Mouse (Mus musculus) spleen, embryonic (tissue): ENCODE data around the gene Ass1.
"Not testable (repeated sequence)": the region's sequence is repeated elsewhere in the genome, so short reads cannot be mapped to it uniquely, and the experiment has no call there.

Source experiments
- CTCF ChIA-PET: fragments of 350-600 bp; sonication (Branson Sonifier 250); formaldehyde crosslinking; loops from one replicate; lab custom pipeline; 2022; lab: Charles Lee

Ass1 gene

GRCm38 (mm10) chr2:31521800-31522335, 51.9 kb downstream of the Ass1 start:
- CTCF ChIA-PET = no interaction called here

- CTCF ChIA-PET = no interaction called here
These were observed 54.6 kb downstream of the Ass1 start for GRCm38 (mm10) chr2:31524641-31525040.

GRCm38 (mm10) chr2:31525778-31526177, 55.8 kb downstream of the Ass1 start:
- CTCF ChIA-PET = no interaction called here

GRCm38 (mm10) chr2:31530201-31530600, 60.2 kb downstream of the Ass1 start:
- CTCF ChIA-PET = no interaction called here

GRCm38 (mm10) chr2:31537054-31537453, 67.0 kb downstream of the Ass1 start:
- CTCF ChIA-PET = no interaction called here

GRCm38 (mm10) chr2:31538745-31539144, 68.7 kb downstream of the Ass1 start:
- CTCF ChIA-PET = no interaction called here

- CTCF ChIA-PET = interaction anchor here (0.6 kb wide), 1 partner anchor 76 kb away, joined by 24 read pairs; no protein-coding TSS in a partner anchor
These were observed 71.6 kb downstream of the Ass1 start for GRCm38 (mm10) chr2:31541581-31541980.

GRCm38 (mm10) chr2:31547726-31548125, 77.7 kb downstream of the Ass1 start:
- CTCF ChIA-PET = no interaction called here

- CTCF ChIA-PET = no interaction called here
These were observed 80.5 kb downstream of the Ass1 start for GRCm38 (mm10) chr2:31550503-31550902.

- CTCF ChIA-PET = not testable (repeated sequence)
These were observed 81.3 kb downstream of the Ass1 start for GRCm38 (mm10) chr2:31551351-31551750.

- CTCF ChIA-PET = no interaction called here
These were observed 82.0 kb downstream of the Ass1 start for GRCm38 (mm10) chr2:31551971-31552370.

GRCm38 (mm10) chr2:31554619-31555018, 84.6 kb downstream of the Ass1 start:
- CTCF ChIA-PET = no interaction called here
